Mouse (Mus musculus) layer of hippocampus, adult 2 months (tissue): ENCODE data around the gene Efcab8. TPM values are rescaled to one million over a fixed set of nuclear protein-coding genes. Genes with fewer than 3 reads are reported as not detected.
"Not testable (repeated sequence)": the region's sequence is repeated elsewhere in the genome, so short reads cannot be mapped to it uniquely, and the experiment has no call there.

ENCODE experiments used
- DNase-seq, 2 experiments: peaks; one replicate each; pipeline ENCODE4 v3.0.0; 2022; ENCODE audit warnings: low spot score in 2 of 2
- H3K27ac ChIP-seq: fragments of 200-600 bp; 2 replicates; pipeline ENCODE4 v1.8.1; 2022
- H3K4me3 ChIP-seq: fragments of 200-600 bp; 2 replicates; pipeline ENCODE4 v1.8.1; 2022; ENCODE audit warnings: mild to moderate bottlenecking
- CTCF ChIP-seq: fragments of 200-600 bp; conservative IDR thresholded peaks from 2 replicates; pipeline ENCODE4 v1.8.1; 2022; ENCODE audit warnings: antibody characterized with exemption, mild to moderate bottlenecking, moderate library complexity
- total RNA-seq, 2 experiments: library from RNA; stranded (reverse); gene quantifications; 2 replicates each; pipeline ENCODE4 v1.2.3; 2021

The Efcab8 gene
- total RNA-seq, 2 experiments from 2014 or later = 0.12 to 0.46 TPM

DNA sequence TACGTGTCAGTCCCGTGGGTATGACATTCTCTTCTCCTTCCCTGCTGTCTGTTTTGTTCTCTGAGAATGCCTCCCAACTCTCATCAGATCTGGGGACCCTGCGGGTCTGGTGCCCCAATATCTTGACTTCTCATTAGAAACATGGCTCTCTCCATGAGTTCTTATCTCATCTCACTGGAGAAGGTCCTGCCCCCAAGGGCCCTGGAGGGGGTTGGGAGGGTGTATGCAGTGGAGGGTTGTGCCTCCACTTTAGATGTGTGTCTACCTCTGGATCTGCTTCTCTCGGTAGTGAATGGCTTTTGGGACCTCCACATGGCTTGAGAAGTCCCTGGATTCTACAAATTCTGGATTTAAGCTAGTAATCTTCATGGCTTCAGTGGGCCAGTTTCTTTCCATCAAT, 1.4 kb downstream of the Efcab8 start:
- no peak for DNase-seq
- Histone ChIP-seq H3K27ac (no peak overlapping the region), H3K4me3 (no peak overlapping the region)
- no peak for TF ChIP-seq CTCF

DNA sequence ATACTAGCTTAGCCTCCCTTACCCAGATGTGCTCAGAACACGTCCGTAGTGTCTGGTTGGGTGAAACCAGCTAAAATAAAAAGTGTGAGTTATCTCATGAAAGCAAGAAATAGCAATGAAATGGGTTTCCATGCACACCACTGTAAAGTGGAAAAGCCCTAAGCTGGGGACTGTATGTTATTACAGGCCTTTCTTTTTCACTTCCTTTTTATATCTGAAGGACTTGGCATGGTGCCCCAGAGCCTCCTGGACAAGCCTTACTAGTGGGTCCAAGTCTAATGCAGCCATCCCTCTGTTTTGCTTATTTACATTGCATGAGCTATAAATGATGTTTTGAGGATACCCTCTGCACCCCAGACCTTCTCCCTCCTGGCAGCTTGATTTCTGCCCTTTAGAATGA, 4.9 kb downstream of the Efcab8 start:
- Histone ChIP-seq H3K4me3 (no peak overlapping the region), H3K27ac (no peak overlapping the region)
- DNase-seq = no peak
- no peak for TF ChIP-seq CTCF

DNA sequence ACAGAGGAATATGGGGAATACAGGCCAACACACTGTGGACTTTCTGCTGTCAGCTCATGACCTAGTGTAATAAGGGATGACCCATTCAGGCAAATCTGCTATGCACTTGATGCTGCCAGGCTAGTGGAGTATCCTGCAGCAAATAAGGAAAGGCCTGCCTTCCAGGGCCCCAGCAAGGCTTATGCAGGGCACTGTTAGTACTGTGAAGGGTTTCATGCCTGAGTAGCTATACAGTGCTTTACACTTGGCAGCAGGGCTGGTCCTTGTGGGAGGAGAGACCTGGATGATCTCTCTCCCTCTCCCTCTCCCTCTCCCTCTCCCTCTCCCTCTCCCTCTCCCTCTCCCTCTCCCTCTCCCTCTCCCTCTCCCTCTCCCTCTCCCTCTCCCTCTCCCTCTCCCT, 13.6 kb downstream of the Efcab8 start:
- TF ChIP-seq CTCF = no peak
- no peak overlapping the region for H3K4me3 ChIP-seq
- no peak for DNase-seq
- H3K27ac ChIP-seq = no peak overlapping the region

DNA sequence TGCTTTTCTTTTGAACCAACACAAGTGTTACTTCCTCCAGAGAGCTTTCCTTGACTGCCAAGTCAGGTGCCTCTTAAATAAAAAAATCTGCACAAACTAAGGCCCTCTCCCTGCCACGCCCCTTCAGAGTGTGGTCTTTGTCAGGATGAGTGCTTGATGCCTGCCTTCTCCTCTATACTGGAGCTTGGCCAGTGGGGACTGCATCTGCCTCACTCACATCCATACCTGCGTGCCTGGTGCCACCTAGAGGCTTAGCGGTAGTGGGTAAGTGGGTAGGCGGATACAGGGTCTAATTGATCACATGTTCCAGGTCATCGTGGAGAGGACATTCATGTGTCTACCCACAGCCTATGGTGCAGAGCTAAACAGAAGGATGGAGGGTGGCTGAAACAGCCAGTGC, 15.4 kb downstream of the Efcab8 start:
- peak in 1 of 2 experiments; percentile 17 for DNase-seq
- H3K27ac ChIP-seq = no peak overlapping the region
- H3K4me3 ChIP-seq = no peak overlapping the region
- peak; percentile 65 for TF ChIP-seq CTCF

DNA sequence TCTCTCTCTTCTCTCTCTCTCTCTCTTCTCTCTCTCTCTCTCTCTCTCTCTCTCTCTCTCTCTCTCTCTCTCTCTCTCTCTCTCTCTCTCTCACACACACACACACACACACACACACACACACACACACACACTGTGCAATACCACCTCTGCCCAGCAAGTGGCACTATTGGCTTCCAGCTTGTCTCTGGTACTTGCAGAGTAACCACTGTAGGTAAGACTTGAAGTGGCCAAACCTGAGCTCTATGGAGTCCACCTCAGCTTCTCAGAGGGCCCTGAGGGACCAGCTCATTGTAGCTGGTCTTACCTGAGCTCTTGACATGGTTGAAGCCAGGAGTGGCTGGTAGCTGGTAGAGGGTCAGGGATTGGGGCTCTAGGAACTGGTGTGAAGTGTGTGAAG, 27.7 kb downstream of the Efcab8 start:
- H3K27ac ChIP-seq, H3K4me3 ChIP-seq: not testable (repeated sequence)
- DNase-seq = peak; percentile 39 to 72
- TF ChIP-seq CTCF = peak; percentile 67

DNA sequence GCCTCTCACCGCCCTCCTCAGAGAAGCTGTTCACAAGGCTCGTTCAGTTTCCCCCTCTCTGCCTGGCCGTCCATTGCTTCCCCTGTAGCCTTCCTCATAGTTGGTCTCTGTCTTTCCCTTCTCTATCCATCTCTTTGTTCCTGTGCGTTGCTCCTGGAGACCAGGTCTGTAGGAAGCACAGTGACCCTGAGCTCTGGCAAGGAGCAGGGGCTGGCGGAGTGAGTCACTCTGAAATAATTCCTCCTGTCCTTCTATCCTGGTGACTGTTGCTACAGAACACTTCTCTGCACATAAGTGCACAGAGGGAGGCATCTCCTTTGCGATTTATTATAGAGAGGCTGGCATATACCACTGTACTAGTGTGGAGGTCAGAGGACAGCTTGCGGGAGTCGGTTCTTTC, 28.4 kb downstream of the Efcab8 start:
- TF ChIP-seq CTCF = no peak
- no peak overlapping the region for H3K4me3 ChIP-seq
- DNase-seq = no peak

DNA sequence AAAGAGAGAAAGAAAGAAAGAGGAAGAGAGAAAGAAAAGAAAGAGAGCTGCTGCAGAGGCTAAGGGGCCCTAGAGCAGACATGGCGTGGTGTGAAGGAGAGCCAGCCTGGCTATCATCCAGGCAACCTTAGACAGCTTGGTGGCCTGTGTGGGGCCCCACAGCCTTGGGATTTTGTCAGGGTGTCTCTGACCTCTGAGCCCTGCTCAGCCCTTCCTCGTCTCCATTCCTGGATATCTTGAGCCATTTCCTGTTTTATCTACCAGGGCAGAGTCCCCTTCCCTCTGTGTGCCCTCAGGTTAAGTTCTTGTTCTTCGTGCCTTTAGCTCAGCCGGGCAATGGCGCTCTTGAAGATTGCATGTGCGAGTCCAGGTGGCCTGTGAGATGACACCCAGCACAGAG, 29.1 kb downstream of the Efcab8 start:
- Histone ChIP-seq H3K4me3 (no peak overlapping the region), H3K27ac (no peak overlapping the region)
- no peak for TF ChIP-seq CTCF
- no peak for DNase-seq

More for the DNA sequence above, 28.4 kb downstream of the Efcab8 start:
- no peak overlapping the region for H3K27ac ChIP-seq

DNA sequence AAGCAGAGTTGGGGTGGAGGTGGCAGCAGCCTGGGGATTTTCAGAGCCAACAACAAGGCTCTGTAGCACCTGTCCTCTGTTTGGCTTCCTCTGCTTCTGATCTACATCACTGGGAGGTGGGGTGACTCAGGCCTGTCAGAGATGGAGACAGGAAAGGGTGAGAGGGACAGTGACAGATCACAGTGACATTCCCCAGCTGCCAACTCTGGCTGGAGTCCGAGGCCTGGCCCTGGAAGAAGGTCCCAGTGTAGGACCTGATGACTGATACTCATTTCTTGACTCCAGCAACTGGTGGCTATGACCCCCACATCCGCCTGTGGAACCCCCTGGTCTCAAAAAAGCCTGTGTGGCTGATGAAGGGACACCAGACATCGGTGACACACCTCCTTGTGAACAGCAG, 30.2 kb downstream of the Efcab8 start:
- Histone ChIP-seq H3K27ac (no peak overlapping the region), H3K4me3 (no peak overlapping the region)
- TF ChIP-seq CTCF = no peak
- no peak for DNase-seq

DNA sequence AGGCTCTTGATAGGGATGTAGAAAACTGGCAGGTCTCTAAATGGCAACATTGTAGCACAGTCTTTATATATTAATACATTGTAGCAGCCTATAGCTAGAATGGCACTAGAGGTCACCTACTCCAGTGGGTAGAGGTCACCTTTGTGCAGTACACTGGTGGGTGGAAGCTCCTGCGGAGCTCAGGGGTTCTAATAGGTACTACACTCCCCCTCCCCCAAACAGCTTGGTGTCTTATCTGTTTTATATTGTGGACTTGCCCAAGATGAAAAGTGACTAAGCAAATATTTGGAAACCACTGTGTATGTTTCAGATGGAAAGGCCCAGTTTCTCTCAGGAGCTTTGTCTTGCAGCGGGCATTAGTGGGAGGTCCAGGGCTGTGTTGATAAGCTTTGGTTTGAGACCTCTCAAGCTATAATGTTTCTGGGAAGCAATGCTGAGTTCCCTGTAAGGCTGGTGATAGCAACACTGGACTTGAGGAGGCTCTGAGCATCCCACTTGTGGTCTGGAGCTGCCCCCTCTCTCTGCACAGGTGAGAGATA, 42.3 kb downstream of the Efcab8 start:
- no peak for DNase-seq
- Histone ChIP-seq H3K4me3 (no peak overlapping the region), H3K27ac (no peak overlapping the region)
- TF ChIP-seq CTCF = no peak

DNA sequence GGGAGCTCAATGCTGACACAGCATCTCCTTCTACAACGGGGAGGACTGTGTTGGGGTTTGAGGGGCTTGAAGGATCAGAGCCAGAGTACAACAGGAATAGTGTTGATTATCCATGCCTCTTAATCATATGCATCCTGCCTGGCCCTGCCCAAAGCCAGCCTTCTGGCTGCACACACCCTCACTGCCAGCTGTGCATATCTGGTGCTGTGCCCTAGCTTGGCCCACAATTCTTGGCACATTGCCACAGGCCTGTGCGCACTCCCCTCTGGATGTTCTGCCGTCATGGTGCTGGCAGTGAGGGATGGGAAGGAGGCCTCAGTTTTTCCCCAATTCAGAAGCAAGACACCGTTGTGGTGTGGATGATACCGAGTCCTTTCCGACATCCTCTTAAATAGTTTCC, 44.9 kb downstream of the Efcab8 start:
- no peak for DNase-seq
- TF ChIP-seq CTCF = no peak
- H3K4me3 ChIP-seq = no peak overlapping the region
- no peak overlapping the region for H3K27ac ChIP-seq

DNA sequence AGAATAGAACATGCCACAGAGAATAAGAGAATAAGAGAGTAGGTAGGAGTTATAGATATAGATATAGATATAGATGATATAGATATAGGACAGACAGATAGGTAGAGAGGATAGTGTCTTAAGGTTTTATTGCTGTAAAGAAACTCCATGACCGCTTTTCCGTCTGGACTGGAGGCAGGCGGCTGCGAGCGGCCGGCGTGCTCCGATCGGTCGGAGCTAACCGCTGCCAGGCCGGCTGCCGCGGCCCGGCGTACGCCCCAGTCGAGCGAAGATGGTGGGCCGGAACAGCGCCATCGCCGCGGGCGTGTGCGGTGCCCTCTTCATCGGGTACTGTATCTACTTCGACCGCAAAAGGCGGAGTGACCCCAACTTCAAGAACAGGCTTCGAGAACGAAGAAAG, 46.2 kb downstream of the Efcab8 start:
- DNase-seq, H3K4me3 ChIP-seq: not testable (repeated sequence)

DNA sequence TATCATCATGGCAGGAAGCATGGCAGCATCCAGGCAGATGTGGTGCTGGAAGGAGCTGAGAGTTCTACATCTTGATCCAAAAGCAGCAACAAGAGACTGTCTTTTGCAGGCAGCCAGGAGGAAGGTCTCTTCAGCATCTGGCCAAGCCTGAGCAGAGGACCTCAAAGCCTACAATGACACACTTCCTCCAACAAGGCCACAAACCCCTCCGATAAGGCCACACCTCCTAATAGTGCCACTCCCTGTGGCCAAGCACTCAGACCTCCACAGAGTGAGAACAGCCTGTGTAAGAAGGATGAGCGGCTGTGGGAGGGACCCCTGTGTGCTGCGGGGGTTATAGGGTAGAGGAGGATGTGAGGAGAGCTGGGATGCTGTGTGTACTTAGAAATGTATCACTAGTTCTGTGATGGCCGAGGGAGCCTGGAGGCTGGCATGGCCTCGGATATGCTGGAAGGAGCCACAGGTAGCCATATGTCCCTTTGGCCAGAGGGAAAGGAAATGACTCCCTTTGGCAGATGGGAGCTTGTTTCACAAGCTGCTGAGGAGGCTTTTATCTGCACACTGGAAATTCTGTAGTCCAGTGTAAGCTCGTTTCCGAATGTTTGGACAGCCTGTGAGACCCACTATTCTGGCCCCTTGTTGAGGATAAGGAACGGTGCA, 47.6 kb downstream of the Efcab8 start:
- Histone ChIP-seq H3K4me3 (no peak overlapping the region), H3K27ac (no peak overlapping the region)
- no peak for TF ChIP-seq CTCF
- no peak for DNase-seq

More for the DNA sequence above, 46.2 kb downstream of the Efcab8 start:
- H3K27ac ChIP-seq = not testable (repeated sequence)

DNA sequence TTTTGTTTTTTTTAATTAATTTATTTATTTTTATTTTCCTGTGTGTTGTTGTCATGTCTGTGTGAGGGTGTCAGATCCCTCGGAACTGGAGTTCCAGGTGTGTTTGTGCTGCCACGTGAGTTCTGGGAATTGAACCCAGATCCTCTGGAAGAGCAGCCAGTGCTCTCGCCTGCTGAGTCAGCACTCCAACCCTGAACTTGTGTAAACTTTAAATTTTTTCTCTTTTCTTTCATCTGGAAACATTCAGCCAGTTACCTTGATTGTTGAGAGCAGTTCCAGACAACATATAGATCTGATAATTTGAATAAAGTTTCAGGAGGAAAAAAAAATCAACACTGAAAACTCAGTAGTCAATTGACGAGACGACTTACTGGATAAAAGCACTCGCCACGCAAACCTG, 49.0 kb downstream of the Efcab8 start:
- Histone ChIP-seq H3K27ac (no peak overlapping the region), H3K4me3 (no peak overlapping the region)
- TF ChIP-seq CTCF = no peak
- DNase-seq = no peak

DNA sequence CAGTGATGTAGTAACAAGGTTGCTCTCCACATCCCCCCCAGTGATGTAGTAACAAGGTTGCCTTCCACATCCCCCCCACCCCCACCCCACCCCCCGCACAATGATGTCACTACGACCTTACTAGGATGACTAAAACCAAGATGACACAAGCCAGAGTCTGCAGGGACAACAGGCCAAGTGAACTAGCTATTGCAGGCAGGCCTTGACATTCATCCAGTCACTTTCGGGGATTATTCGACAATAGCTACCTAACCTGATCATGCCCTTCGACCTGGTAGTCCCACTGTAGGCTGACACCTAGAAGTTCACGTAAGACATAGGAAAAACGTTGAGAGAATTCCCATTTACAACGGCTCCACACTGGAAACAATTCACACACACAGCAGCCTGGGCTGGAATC, 53.6 kb downstream of the Efcab8 start:
- H3K27ac ChIP-seq = no peak overlapping the region
- DNase-seq = no peak
- TF ChIP-seq CTCF = no peak
- no peak overlapping the region for H3K4me3 ChIP-seq
